Mouse (Mus musculus) hindbrain, embryonic 14.5 days (tissue): ENCODE measurements around the gene Slc6a6. TPM values are rescaled to one million over a fixed set of nuclear protein-coding genes. Genes with fewer than 3 reads are reported as not detected.
A peak's percentile ranks its signal among the peaks of the same experiment; 100 is the strongest.

ENCODE experiments used
- ATAC-seq: fragments of 200-750 bp; cut with Nextera tagmentation; 2 replicates; pipeline ENCODE4 v1.8.0; 2017; ENCODE audit warnings: moderate number of reproducible peaks, mild to moderate bottlenecking, moderate TSS enrichment, moderate library complexity; ENCODE audit not compliant: low FRiP score
- DNase-seq: peaks from one replicate; pipeline ENCODE4 v3.0.0-alpha.2; 2015; ENCODE audit warnings: low spot score
- H3K27ac ChIP-seq: fragments of 300-500 bp; sonication (generic); 2 replicates; pipeline ENCODE4 v1.5.1; 2014; ENCODE audit warnings: mild to moderate bottlenecking, moderate library complexity
- H3K27me3 ChIP-seq: fragments of 300-500 bp; sonication (generic); 2 replicates; pipeline ENCODE4 v1.6.1; 2014; ENCODE audit warnings: mild to moderate bottlenecking, low read length, mixed read lengths; ENCODE audit not compliant: control insufficient read depth, insufficient read depth
- H3K36me3 ChIP-seq: fragments of 300-500 bp; sonication (generic); replicated peaks from 2 replicates; pipeline ENCODE4 v1.6.1; 2014; ENCODE audit not compliant: control insufficient read depth, insufficient read depth
- H3K4me1 ChIP-seq: fragments of 300-500 bp; sonication (generic); replicated peaks from 2 replicates; pipeline ENCODE4 v1.6.1; 2014; ENCODE audit warnings: antibody characterized with exemption, low read length, mixed read lengths; ENCODE audit not compliant: control insufficient read depth, insufficient read depth
- H3K4me2 ChIP-seq: fragments of 300-500 bp; sonication (generic); replicated peaks from 2 replicates; pipeline ENCODE4 v1.6.1; 2014; ENCODE audit warnings: mild to moderate bottlenecking, moderate library complexity
- H3K4me3 ChIP-seq: fragments of 300-500 bp; sonication (generic); replicated peaks from 2 replicates; pipeline ENCODE4 v1.5.1; 2014; ENCODE audit warnings: mild to moderate bottlenecking, low read length
- H3K9ac ChIP-seq: fragments of 300-500 bp; sonication (generic); 2 replicates; pipeline ENCODE4 v1.6.1; 2014
- H3K9me3 ChIP-seq: fragments of 300-500 bp; sonication (generic); 2 replicates; pipeline ENCODE4 v1.6.1; 2016; ENCODE audit warnings: low read length; ENCODE audit not compliant: control insufficient read depth
- WGBS: fragments of 180-500 bp; shearing (Covaris S2); extraction: QIAGEN DNeasy Blood & Tissue Kit; methylation state at CpG from one replicate; pipeline ENCODE4 v1.1.7; 2014; 5-methylcytosine and 5-hydroxymethylcytosine counted together
- polyA plus RNA-seq: library from polyadenylated mRNA; unstranded; fragments of >200 nt; fragmentation: Nextera tagmentation; extraction: Ambion mirVana; gene quantifications from 2 replicates; pipeline ENCODE4 v1.2.1, GENCODE M21; 2014

The Slc6a6 gene
- polyA plus RNA-seq, 1 experiment from 2014 or later, result 98.5 TPM

DNA sequence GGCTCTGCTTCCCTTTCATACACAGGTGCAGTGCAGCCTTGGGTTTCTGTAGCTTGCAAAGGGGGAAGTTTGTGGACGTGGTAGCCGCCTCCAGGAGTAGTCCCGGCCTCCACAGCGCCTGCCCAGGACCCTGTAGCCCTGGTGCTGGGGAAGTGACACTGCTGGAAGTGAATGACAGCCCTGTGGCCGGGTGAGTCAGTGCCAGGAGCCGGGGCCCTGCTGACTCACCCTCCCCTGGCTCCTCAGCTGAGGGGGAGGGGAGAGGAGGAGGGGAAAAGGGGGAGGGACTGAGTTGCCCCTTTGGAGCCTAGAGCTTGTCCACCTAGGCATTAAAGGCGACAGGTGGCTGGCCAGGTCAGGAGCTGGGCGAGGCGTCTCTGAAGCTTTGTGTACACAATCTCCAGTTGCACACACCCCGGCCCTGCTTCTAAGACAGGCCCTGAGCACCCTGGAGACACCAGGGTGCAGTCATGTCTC is 29.0 kb downstream of the Slc6a6 start:
- peaks cover 16% of the 10 kb centered on the region for H3K36me3 ChIP-seq
- H3K4me3 ChIP-seq, result no peak overlapping the region
- 5% methylated on average over 10 of the region's 10 CpGs for WGBS
- DNase-seq, result no peak
- H3K4me1 ChIP-seq, result peaks cover 41% of the 10 kb centered on the region
- H3K4me2 ChIP-seq, result no peak overlapping the region
- no peaks in the 10 kb centered on the region for H3K9me3 ChIP-seq
- ATAC-seq, result 0 out of 2 replicates have a peak, but pooled peaks have one; percentile 28
- H3K27ac ChIP-seq, result peak overlapping the region; percentile 64
- no peaks in the 10 kb centered on the region for H3K27me3 ChIP-seq
- peak overlapping the region; percentile 9 for H3K9ac ChIP-seq

DNA sequence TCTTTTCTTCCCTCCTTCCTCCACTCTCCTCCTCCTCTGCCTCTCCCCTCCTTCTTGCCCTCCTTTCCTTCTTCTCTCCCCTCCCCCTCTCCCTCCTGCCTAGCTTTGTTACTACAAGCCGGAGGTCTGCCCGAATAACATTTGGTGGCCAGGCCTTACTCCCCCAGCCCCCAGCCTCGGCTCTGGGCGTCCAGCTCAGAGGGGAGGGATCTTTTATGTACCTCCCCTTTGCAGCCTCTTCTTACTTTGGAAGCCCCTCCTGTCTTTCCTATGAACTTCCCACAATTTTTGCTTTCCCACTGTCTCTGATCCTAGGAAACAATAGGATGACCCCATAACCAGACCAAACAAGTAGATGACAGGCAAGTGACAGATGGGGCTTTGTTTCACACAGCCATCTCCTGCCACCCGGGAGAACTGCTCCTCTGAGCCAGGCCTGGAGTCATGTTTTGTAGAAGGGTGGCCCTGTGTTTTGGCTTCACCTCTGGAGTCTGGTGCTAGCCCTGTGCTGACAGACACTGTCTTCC is 29.6 kb downstream of the Slc6a6 start:
- DNase-seq, result no peak
- H3K4me1 ChIP-seq, result peaks cover 41% of the 10 kb centered on the region
- no peak overlapping the region for H3K4me3 ChIP-seq
- no peaks in the 10 kb centered on the region for H3K9me3 ChIP-seq
- peaks cover 16% of the 10 kb centered on the region for H3K36me3 ChIP-seq
- ATAC-seq, result no peak
- no peak overlapping the region for H3K9ac ChIP-seq
- H3K27me3 ChIP-seq, result no peaks in the 10 kb centered on the region
- H3K4me2 ChIP-seq, result no peak overlapping the region
- H3K27ac ChIP-seq, result peak overlapping the region; percentile 64
- 2% methylated on average over 5 of the region's 5 CpGs for WGBS

DNA sequence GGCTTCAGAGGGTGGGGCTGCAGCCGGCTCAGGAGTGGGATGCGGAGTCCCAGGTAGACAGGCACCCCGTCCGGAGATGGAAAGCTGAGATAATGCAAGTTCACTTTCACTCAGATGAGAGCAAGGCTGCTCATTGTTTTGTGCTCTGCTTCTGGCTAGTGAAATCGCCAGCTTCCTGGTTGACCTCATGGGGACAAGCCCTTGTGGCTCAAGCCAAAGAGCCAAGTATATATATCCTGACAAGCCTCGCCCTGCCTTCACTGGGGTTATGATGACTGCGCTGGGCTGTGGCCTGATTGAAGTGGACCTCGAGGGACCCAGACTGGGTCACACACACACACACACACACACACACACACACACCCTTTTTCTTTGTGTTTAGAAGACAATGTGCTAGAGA is 31.2 kb downstream of the Slc6a6 start:
- H3K4me2 ChIP-seq, result no peak overlapping the region
- no peaks in the 10 kb centered on the region for H3K9me3 ChIP-seq
- DNase-seq, result no peak
- 78% methylated on average over 8 of the region's 8 CpGs for WGBS
- H3K4me3 ChIP-seq, result no peak overlapping the region
- ATAC-seq, result no peak
- H3K4me1 ChIP-seq, result peaks cover 49% of the 10 kb centered on the region
- H3K9ac ChIP-seq, result no peak overlapping the region
- H3K36me3 ChIP-seq, result peaks cover 16% of the 10 kb centered on the region
- no peaks in the 10 kb centered on the region for H3K27me3 ChIP-seq
- peak overlapping the region; percentile 65 for H3K27ac ChIP-seq

DNA sequence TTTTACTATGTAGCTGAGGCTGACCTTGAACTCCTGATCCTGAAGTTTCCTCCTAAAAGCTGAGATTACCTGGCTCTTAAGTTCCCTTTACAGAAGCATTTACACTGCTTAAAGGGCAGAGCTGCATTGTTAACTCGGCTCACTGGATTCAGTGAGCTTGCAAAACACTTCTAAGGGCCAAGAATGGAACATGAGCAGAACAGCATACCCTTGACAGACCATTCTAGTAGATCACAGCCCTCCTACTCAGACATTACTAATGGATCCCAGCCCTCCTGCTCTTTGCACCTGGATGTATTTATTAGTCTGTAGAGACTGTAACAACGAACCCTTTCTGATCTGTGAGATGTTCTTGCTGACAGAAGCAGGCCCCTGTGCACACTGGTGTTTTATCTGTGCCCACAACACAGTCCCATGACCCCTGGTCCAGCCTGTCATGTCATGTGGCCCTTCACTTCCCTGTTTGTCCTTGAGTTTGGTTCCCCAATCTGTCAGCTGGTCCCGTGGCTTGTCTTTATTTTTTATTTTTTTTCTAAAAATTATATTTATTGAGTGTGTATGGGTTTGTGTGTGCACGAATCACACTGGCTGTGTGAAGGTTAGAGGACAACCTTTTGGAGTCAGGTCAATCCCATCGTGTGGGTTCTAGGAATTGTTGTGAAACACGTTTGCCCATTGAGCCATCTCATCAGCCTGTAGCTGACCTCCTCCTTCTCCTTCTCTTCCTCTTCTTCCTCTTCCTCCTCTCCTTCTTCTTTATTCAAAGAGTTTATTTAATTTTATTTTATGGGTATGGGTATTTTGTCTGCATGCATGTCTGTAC is 32.3 kb downstream of the Slc6a6 start:
- DNase-seq (no peak), ATAC-seq (no peak)
- Histone ChIP-seq H3K27me3 (no peaks in the 10 kb centered on the region), H3K9ac (no peak overlapping the region), H3K9me3 (no peaks in the 10 kb centered on the region), H3K36me3 (peaks cover 16% of the 10 kb centered on the region), H3K4me2 (no peak overlapping the region), H3K4me3 (no peak overlapping the region), H3K27ac (0 out of 2 replicates have a peak overlapping the region, but pooled peaks have one; percentile 29), H3K4me1 (peaks cover 60% of the 10 kb centered on the region)
- 80% methylated on average over 6 of the region's 6 CpGs for WGBS

DNA sequence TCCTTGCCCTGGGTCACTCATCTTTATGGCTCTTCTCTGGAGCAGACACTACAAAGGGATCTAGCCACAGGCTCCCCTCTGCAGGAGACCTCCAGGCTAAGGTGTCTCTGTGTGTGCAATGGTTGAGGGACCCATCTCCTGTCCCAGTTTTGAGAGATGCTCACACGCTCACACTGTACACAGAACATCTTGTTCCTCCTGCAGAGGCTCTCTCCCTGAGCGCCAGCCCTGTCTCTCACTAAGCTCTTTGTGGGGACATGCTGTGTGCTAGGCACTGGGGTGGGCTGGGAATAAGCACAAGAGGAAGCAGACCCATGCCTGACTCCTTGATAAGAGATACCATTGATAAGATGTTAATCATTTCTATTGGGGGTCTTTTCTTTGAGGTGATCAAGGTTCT is 34.2 kb downstream of the Slc6a6 start:
- Histone ChIP-seq H3K4me2 (no peak overlapping the region), H3K36me3 (peaks cover 9% of the 10 kb centered on the region), H3K9ac (no peak overlapping the region), H3K9me3 (no peaks in the 10 kb centered on the region), H3K27me3 (no peaks in the 10 kb centered on the region), H3K4me3 (no peak overlapping the region), H3K27ac (peak overlapping the region; percentile 81), H3K4me1 (peaks cover 52% of the 10 kb centered on the region)
- WGBS, result 70% methylated on average over 2 of the region's 2 CpGs
- DNase-seq (no peak), ATAC-seq (no peak)

DNA sequence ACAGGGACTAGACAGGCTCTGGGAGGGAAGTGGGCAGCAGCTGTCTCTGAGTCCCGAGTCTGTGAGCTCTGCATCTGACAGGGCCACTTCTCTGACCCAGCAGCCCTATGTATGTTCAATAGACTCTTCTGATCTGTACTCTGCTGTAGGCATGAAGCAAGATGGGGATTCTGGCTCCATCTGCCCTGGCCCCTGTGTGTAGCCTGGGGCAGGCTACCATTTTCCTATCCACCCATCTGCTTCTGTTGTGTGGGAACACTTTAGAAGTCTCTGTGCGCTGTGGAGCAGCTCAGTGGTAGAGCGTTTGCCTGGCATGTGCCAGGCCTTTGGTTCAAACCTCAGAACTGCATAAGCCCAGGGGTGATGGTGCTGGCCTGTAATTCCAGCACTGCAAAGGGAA is 34.8 kb downstream of the Slc6a6 start:
- Histone ChIP-seq H3K27me3 (no peaks in the 10 kb centered on the region), H3K4me3 (no peak overlapping the region), H3K4me1 (peaks cover 47% of the 10 kb centered on the region), H3K36me3 (peaks cover 14% of the 10 kb centered on the region), H3K27ac (peak overlapping the region; percentile 81), H3K9me3 (no peaks in the 10 kb centered on the region), H3K9ac (no peak overlapping the region; the same call in 1 of the 2 replicates), H3K4me2 (no peak overlapping the region)
- 0 out of 2 replicates have a peak, but pooled peaks have one; percentile 5 for ATAC-seq
- 41% methylated on average over 3 of the region's 3 CpGs for WGBS
- DNase-seq, result no peak

DNA sequence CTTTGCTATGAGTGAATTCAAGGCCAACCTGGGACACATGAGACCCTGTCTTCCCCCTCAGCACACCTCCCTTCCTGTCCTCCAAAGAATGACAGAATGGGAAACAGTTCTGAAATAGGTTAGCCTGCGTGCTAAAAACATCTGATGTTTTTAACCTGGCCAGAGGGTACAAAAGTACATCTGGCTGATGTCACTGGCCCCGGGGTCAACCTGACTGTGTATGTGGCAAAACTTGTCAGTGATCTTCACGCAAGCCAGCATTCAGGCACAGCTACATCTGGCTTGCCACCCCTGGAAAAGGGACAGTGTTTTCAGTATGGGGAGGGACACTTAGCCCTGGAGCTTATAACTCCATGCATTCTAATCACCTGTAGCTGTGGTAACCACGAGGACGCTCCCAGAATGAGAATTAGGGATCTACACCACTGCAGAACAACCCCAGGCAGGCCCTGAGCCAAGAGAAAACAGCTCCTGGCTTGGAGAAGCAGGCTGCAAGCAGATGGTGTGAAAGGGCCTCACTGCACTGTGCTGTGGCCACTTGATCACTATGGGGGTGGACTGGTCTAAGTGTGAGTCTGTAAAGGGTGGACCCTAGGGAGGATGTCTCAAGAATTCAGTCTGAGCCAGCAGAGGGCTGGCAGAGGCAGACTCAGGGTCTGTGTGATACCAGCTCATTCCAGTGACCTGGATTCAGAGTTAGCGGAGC is 35.3 kb downstream of the Slc6a6 start:
- Histone ChIP-seq H3K9ac (peak overlapping the region; percentile 24; the same call in 1 of the 2 replicates), H3K27ac (peak overlapping the region; percentile 81), H3K9me3 (no peaks in the 10 kb centered on the region), H3K4me3 (no peak overlapping the region), H3K4me2 (peak overlapping the region; percentile 33), H3K36me3 (peaks cover 20% of the 10 kb centered on the region), H3K27me3 (no peaks in the 10 kb centered on the region), H3K4me1 (peaks cover 45% of the 10 kb centered on the region)
- 51% methylated on average over 6 of the region's 6 CpGs for WGBS
- DNase-seq, result peak; percentile 73
- ATAC-seq, result peak; percentile 71

DNA sequence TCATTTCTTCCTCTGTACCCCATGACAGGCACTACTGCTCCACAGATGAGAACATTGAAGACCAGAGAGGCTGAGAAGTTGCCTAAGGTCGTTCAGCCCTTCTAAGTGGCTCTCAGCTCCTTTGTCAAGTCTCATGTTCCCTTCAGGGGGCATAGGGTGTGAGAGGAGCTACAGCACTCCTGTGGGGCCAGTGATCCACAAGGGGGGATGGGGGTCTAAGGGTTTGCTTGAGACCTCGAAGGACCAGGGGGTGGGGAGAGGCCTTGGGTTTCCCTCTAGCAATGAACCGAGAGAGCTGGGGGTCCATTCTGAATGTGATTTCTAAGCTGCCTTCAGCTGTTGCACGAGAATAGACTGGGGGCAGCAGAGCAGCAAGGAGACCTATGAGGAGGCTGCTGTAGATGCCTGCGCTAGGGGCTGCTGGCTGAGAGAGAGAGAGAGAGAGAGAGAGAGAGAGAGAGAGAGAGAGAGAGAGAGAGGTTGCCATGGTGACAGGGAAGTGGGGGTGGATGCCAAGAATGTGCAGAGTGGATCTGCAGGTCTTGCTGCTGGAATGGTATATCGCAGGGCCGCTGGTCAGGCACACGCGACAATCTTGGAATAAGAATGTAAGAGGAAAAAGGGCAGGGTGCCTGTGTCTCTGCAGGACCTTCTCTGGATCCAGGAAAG is 36.1 kb downstream of the Slc6a6 start:
- H3K36me3 ChIP-seq, result peaks cover 23% of the 10 kb centered on the region
- H3K4me2 ChIP-seq, result peak overlapping the region; percentile 33
- no peaks in the 10 kb centered on the region for H3K27me3 ChIP-seq
- ATAC-seq, result peak; percentile 79
- peaks cover 40% of the 10 kb centered on the region for H3K4me1 ChIP-seq
- peak overlapping the region; percentile 81 for H3K27ac ChIP-seq
- 5% methylated on average over 9 of the region's 9 CpGs for WGBS
- H3K9me3 ChIP-seq, result no peaks in the 10 kb centered on the region
- no peak overlapping the region for H3K4me3 ChIP-seq
- peak; percentile 78 for DNase-seq
- H3K9ac ChIP-seq, result peak overlapping the region; percentile 24
